Mouse (Mus musculus) liver, embryonic 14.5 days (tissue): ENCODE measurements around the gene Borcs7. TPM values are rescaled to one million over a fixed set of nuclear protein-coding genes. Genes with fewer than 3 reads are reported as not detected.

ENCODE experiments used
- ATAC-seq: fragments of 200-750 bp; cut with Nextera tagmentation; 2 replicates; pipeline ENCODE4 v1.8.0; 2017; ENCODE audit warnings: moderate number of reproducible peaks, mild to moderate bottlenecking, moderate library complexity; ENCODE audit not compliant: insufficient read depth
- DNase-seq, 3 experiments: peaks; one replicate each; pipeline ENCODE4 v3.0.0-alpha.2; 2012 to 2013; ENCODE audit warnings: low read depth in 3 of 3, low spot score in 3 of 3
- H3K27ac ChIP-seq: fragments of 300-500 bp; sonication (generic); 2 replicates; pipeline ENCODE4 v1.5.1; 2014; ENCODE audit warnings: moderate library complexity, mild to moderate bottlenecking, control low read depth, inconsistent platforms
- H3K27me3 ChIP-seq: fragments of 300-500 bp; sonication (generic); 2 replicates; pipeline ENCODE4 v1.6.1; 2014; ENCODE audit warnings: mild to moderate bottlenecking, low read length, moderate library complexity; ENCODE audit not compliant: control insufficient read depth, insufficient read depth
- H3K36me3 ChIP-seq: fragments of 300-500 bp; sonication (generic); replicated peaks from 2 replicates; pipeline ENCODE4 v1.6.1; 2014; ENCODE audit warnings: low read depth; ENCODE audit not compliant: control insufficient read depth, insufficient read depth
- H3K4me1 ChIP-seq, 2 experiments: fragments of 200-500 bp in 1 of 2; fragments of 300-500 bp in 1 of 2; sonication (generic) in 1 of 2; replicated peaks; 2 replicates each; pipeline ENCODE4 v1.6.1; 2012 to 2014; ENCODE audit warnings: antibody characterized with exemption in 1 of 2, inconsistent platforms in 1 of 2, low read length in 1 of 2; ENCODE audit not compliant: control insufficient read depth in 2 of 2, insufficient read depth in 2 of 2
- H3K4me2 ChIP-seq: fragments of 300-500 bp; sonication (generic); 2 replicates; pipeline ENCODE4 v1.6.1; 2014; ENCODE audit warnings: low read depth, mild to moderate bottlenecking, control low read depth, moderate library complexity
- H3K4me3 ChIP-seq, 2 experiments: fragments of 200-500 bp in 1 of 2; fragments of 300-500 bp in 1 of 2; sonication (generic) in 1 of 2; 2 replicates each; pipeline ENCODE4 v1.5.1; 2012 to 2014; ENCODE audit warnings: low read depth in 2 of 2, low read length in 2 of 2, mild to moderate bottlenecking in 2 of 2, control low read depth in 1 of 2, inconsistent platforms in 1 of 2, moderate library complexity in 1 of 2; ENCODE audit not compliant: insufficient read depth in 1 of 2
- H3K9ac ChIP-seq: fragments of 300-500 bp; sonication (generic); replicated peaks from 2 replicates; pipeline ENCODE4 v1.6.1; 2014; ENCODE audit warnings: mild to moderate bottlenecking, control low read depth, moderate library complexity
- H3K9me3 ChIP-seq: fragments of 300-500 bp; sonication (generic); 2 replicates; pipeline ENCODE4 v1.6.1; 2016; ENCODE audit warnings: low read length, mixed read lengths; ENCODE audit not compliant: control insufficient read depth
- CTCF ChIP-seq: IDR thresholded peaks from 2 replicates; pipeline ENCODE4 v1.5.1; 2016; ENCODE audit warnings: antibody characterized with exemption, low read depth, control low read depth
- EP300 ChIP-seq: IDR thresholded peaks from 2 replicates; pipeline ENCODE4 v1.6.1; 2016; ENCODE audit warnings: antibody characterized with exemption, low read depth
- WGBS: fragments of 180-500 bp; shearing (Covaris S2); extraction: QIAGEN DNeasy Blood & Tissue Kit; methylation state at CpG from one replicate; pipeline ENCODE4 v1.1.7; 2014; ENCODE audit not compliant: insufficient replicate concordance; 5-methylcytosine and 5-hydroxymethylcytosine counted together
- polyA plus RNA-seq, 2 experiments: library from polyadenylated mRNA; depleted of rRNA in 1 of 2; stranded (reverse) in 1 of 2; unstranded in 1 of 2; fragments of >200 nt; fragmentation: Nextera tagmentation in 1 of 2; extraction: Ambion mirVana in 1 of 2; gene quantifications; 2 replicates each; pipeline versions ENCODE4 v1.2.1 to v1.2.3; 2012 to 2014

Borcs7 gene
- polyA plus RNA-seq, 2 experiments: 2.7 to 6.0 TPM

DNA sequence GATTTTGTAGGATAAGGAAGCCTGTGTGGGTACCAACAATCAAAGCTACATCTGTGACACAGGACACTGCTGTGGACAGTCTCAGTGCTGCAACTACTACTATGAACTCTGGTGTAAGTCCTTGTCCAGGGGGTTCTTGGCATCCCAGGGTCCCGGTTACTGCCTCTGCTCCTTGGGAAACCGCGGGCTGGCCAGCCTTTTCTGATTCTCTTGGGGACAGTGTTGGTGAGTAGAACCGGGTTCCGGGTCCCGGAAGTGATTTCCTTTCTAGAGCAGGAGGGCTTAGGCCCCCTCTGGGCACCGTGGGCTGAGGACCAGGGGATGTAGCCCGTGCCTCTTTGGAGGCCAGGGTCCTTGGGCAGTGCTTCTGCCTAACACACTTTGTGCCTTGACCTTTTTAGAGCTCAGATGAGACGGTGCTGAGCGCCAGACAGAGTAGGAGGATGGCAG lies 45.3 kb upstream of the Borcs7 start:
- ATAC-seq (no peak), DNase-seq (no peak)
- Histone ChIP-seq H3K4me2 (no peak overlapping the region), H3K27me3 (no peaks in the 10 kb centered on the region), H3K9me3 (no peaks in the 10 kb centered on the region), H3K9ac (no peak overlapping the region), H3K36me3 (no peaks in the 10 kb centered on the region), H3K4me1 (peaks cover 0 to 31% of the 10 kb centered on the region in 2 experiments; a peak in 2 of 4 replicates), H3K27ac (no peak overlapping the region), H3K4me3 (no peak overlapping the region)
- TF ChIP-seq CTCF (no peak), EP300 (no peak)
- 72% methylated on average over 10 of the region's 10 CpGs for WGBS

GRCm38 (mm10) chr19:46644793-46645602 lies 44.7 kb upstream of the Borcs7 start:
- 58% methylated on average over 12 of the region's 12 CpGs for WGBS
- TF ChIP-seq EP300: no peak
- no peak for TF ChIP-seq CTCF
- Histone ChIP-seq H3K27ac (no peak overlapping the region), H3K4me3 (no peak overlapping the region), H3K27me3 (no peaks in the 10 kb centered on the region), H3K36me3 (no peaks in the 10 kb centered on the region), H3K4me2 (no peak overlapping the region), H3K9me3 (no peaks in the 10 kb centered on the region), H3K9ac (no peak overlapping the region), H3K4me1 (peaks cover 0 to 30% of the 10 kb centered on the region in 2 experiments; a peak in 2 of 4 replicates)
- DNase-seq (no peak), ATAC-seq (peak; percentile 18; the same call in 1 of the 2 replicates)

DNA sequence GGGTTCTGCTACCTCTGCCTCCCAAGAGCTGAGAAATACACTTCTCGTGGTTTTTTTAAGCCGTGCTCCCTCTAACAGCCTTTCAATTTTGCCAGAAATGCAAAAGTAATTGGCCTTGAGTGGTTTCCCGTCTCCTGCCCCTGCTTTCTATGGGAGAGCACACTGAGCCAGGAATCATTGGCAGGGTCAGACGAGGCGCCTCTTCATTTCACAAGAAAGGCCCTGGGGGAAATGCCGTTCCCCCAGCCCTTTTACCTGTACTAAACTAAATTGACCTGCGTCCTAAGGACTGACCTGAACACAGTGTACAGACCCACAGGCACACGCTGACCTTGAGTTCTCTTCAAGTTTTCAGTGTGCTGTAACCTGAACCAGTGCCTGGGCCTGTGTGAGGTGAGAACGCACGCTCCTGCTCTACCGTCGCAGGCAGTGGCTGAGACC lies 43.6 kb upstream of the Borcs7 start:
- Histone ChIP-seq H3K36me3 (no peaks in the 10 kb centered on the region), H3K27ac (no peak overlapping the region), H3K4me1 (peaks cover 0 to 26% of the 10 kb centered on the region in 2 experiments; a peak in 2 of 4 replicates), H3K4me2 (no peak overlapping the region), H3K27me3 (no peaks in the 10 kb centered on the region), H3K9me3 (no peaks in the 10 kb centered on the region), H3K9ac (no peak overlapping the region), H3K4me3 (no peak overlapping the region)
- TF ChIP-seq CTCF (no peak), EP300 (no peak)
- DNase-seq: no peak
- 74% methylated on average over 12 of the region's 12 CpGs for WGBS
- ATAC-seq: no peak

GRCm38 (mm10) chr19:46647254-46647653 lies 42.5 kb upstream of the Borcs7 start:
- Histone ChIP-seq H3K36me3 (peaks cover 3% of the 10 kb centered on the region), H3K4me3 (no peak overlapping the region), H3K27ac (no peak overlapping the region), H3K4me2 (no peak overlapping the region), H3K27me3 (no peaks in the 10 kb centered on the region), H3K4me1 (peaks cover 0 to 16% of the 10 kb centered on the region in 2 experiments; a peak in 2 of 4 replicates), H3K9me3 (no peaks in the 10 kb centered on the region), H3K9ac (no peak overlapping the region)
- DNase-seq: no peak
- TF ChIP-seq EP300 (no peak), CTCF (no peak)
- WGBS: 57% methylated on average over 3 of the region's 3 CpGs
- ATAC-seq: no peak

DNA sequence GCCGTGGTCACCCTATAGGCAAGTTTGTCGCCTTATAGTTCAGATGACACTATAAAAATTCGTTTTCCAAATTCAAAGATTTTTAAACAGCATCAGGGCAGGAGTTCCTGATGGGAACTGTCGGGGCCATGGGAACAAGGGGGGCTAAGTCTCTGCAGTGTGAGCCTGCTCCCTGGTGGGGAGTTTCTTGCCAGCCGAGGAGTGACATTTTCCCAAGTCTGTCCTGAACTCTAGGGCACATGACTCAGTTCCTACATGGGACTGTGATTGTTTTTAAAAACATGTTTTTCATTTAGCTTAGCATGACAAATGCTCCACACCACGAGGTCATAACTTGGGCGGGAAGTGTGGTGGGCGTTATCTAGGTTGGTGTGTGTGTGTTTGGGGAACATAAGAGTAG lies 41.9 kb upstream of the Borcs7 start:
- Histone ChIP-seq H3K27ac (no peak overlapping the region), H3K4me3 (no peak overlapping the region), H3K4me2 (no peak overlapping the region), H3K9me3 (no peaks in the 10 kb centered on the region), H3K9ac (no peak overlapping the region), H3K27me3 (no peaks in the 10 kb centered on the region), H3K36me3 (peaks cover 5% of the 10 kb centered on the region), H3K4me1 (peaks cover 0 to 16% of the 10 kb centered on the region in 2 experiments; a peak in 2 of 4 replicates)
- TF ChIP-seq EP300: no peak
- no peak; the same call in 1 of the 2 replicates for TF ChIP-seq CTCF
- DNase-seq (no peak), ATAC-seq (no peak)
- WGBS: 60% methylated on average over 8 of the region's 8 CpGs
